13 mouse cellular contexts compared by ENCODE assay signal in genomic region chr9:30834565-30834905, GRCm38 (mm10).
A peak's percentile ranks its signal among the peaks of the same experiment; 100 is the strongest.
DNase-seq lines count a peak whose midpoint lies in the region; ATAC-seq and TF ChIP-seq lines count a peak whose summit lies in the region.
"Had no signal": no experiment of that assay in that cellular context is flagged by ENCODE, and none has a peak within 500 bp of the region (broad histone marks: within the 10 kb centered on the region; RNA-seq: fewer than 3 reads in every experiment).

No protein-coding gene starts in this region.

- no peaks in the 10 kb centered on the region for H3K9me3 ChIP-seq in hindbrain, embryonic 10.5 days
- no peaks in the 10 kb centered on the region for H3K9me3 ChIP-seq in hindbrain, postnatal 0 days (ENCODE audit: low read length)
- H3K9me3 ChIP-seq in neural tube, embryonic 13.5 days = no peaks in the 10 kb centered on the region
- H3K9me3 ChIP-seq: hindbrain, embryonic 13.5 days; midbrain, embryonic 10.5 days had no signal

- H3K27me3 ChIP-seq in hindbrain, embryonic 10.5 days (ENCODE audit: insufficient read depth, poor library complexity, severe bottlenecking) = no peaks in the 10 kb centered on the region
- H3K27me3 ChIP-seq in hindbrain, postnatal 0 days (ENCODE audit: insufficient read depth, low read length) = no peaks in the 10 kb centered on the region
- no peaks in the 10 kb centered on the region for H3K27me3 ChIP-seq in neural tube, embryonic 13.5 days
- H3K27me3 ChIP-seq: hindbrain, embryonic 13.5 days had no signal

- H3K27ac ChIP-seq in hindbrain, embryonic 10.5 days = peak overlapping the region; percentile 69
- H3K27ac ChIP-seq in hindbrain, postnatal 0 days = no peak overlapping the region
- H3K27ac ChIP-seq in neural tube, embryonic 13.5 days (replicated peaks) = peak overlapping the region; percentile 33; the same call in 1 of the 2 replicates
- H3K27ac ChIP-seq: hindbrain, embryonic 13.5 days; midbrain, embryonic 10.5 days had no signal

- H3K4me3 ChIP-seq in hindbrain, embryonic 10.5 days = no peak overlapping the region
- H3K4me3 ChIP-seq in hindbrain, postnatal 0 days (ENCODE audit: low read length) = no peak overlapping the region
- no peak overlapping the region for H3K4me3 ChIP-seq in neural tube, embryonic 13.5 days
- H3K4me3 ChIP-seq: hindbrain, embryonic 13.5 days; midbrain, embryonic 10.5 days had no signal

- H3K4me1 ChIP-seq in hindbrain, embryonic 10.5 days (replicated peaks) = peaks cover 11% of the 10 kb centered on the region
- no peaks in the 10 kb centered on the region for H3K4me1 ChIP-seq in hindbrain, postnatal 0 days (ENCODE audit: insufficient read depth, low read length)
- H3K4me1 ChIP-seq in neural tube, embryonic 13.5 days (replicated peaks) = no peaks in the 10 kb centered on the region
- H3K4me1 ChIP-seq: hindbrain, embryonic 13.5 days; midbrain, embryonic 10.5 days had no signal

- 61% methylated on average over 10 of the region's 10 CpGs for WGBS in hindbrain, embryonic 10.5 days
- 69% methylated on average over 10 of the region's 10 CpGs for WGBS in hindbrain, postnatal 0 days
- WGBS in neural tube, embryonic 13.5 days = 66% methylated on average over 10 of the region's 10 CpGs

- H3K4me2 ChIP-seq in hindbrain, postnatal 0 days (ENCODE audit: low read depth, low read length) = no peak overlapping the region
- no peak overlapping the region for H3K4me2 ChIP-seq in neural tube, embryonic 13.5 days
- H3K4me2 ChIP-seq: hindbrain, embryonic 13.5 days had no signal

- no peak for ATAC-seq in hindbrain, postnatal 0 days
- ATAC-seq in neural tube, embryonic 13.5 days (ENCODE audit: low read depth) = no peak
- ATAC-seq: activated CD4-positive, CD25-positive, alpha-beta regulatory T cell, adult 4 months had no signal

- no peaks in the 10 kb centered on the region for H3K36me3 ChIP-seq in hindbrain, embryonic 10.5 days
- no peaks in the 10 kb centered on the region for H3K36me3 ChIP-seq in hindbrain, postnatal 0 days (ENCODE audit: insufficient read depth, low read length)
- H3K36me3 ChIP-seq in neural tube, embryonic 13.5 days = no peaks in the 10 kb centered on the region
- H3K36me3 ChIP-seq: hindbrain, embryonic 13.5 days; midbrain, embryonic 10.5 days had no signal

- H3K9ac ChIP-seq in hindbrain, postnatal 0 days (replicated peaks; ENCODE audit: low read length) = no peak overlapping the region
- no peak overlapping the region for H3K9ac ChIP-seq in neural tube, embryonic 13.5 days
- H3K9ac ChIP-seq: hindbrain, embryonic 13.5 days had no signal

- no peak for DNase-seq in hindbrain, embryonic 10.5 days (ENCODE audit: low spot score)
- no peak for DNase-seq in hindbrain, postnatal 0 days (ENCODE audit: low spot score)
- peak; percentile 8 for DNase-seq in retina, embryonic 14.5 days (ENCODE audit: low spot score)
- no peak for DNase-seq in retina, postnatal 1 day
- DNase-seq in forelimb bud, embryonic 11.5 days (ENCODE audit: low read depth, low spot score) = peak; percentile 67
- DNase-seq in layer of hippocampus, postnatal 36 days = no peak
- no peak for DNase-seq in spleen, postnatal 10 days (ENCODE audit: low spot score in 2 of 2)
- DNase-seq: cerebellum, postnatal 25 days; kidney, adult 2 months had no signal

- no peak for TF ChIP-seq CTCF in hindbrain, postnatal 0 days (IDR thresholded peaks at IDR 0.05; ENCODE audit: low read depth)

Comparison
In these comparisons a context has a peak if more than half of its experiments do, and no peak if none do; other contexts are left out.
1. DNase-seq: peak in retina, embryonic 14.5 days (single experiment) and forelimb bud, embryonic 11.5 days (single experiment); none in hindbrain, embryonic 10.5 days (single experiment), hindbrain, postnatal 0 days (single experiment), retina, postnatal 1 day (single experiment), layer of hippocampus, postnatal 36 days (0 of 2) and spleen, postnatal 10 days (0 of 2).